Mouse (Mus musculus): ENCODE measurements around the gene Hand2.

GRCm38 (mm10) chr8:57361003-57361805 lies 40.4 kb downstream of the Hand2 start:
- TF ChIP-seq POLR2A (IDR thresholded peaks at IDR 0.05; ENCODE audit: borderline replicate concordance, extremely low read depth, insufficient read depth, insufficient read length, poor library complexity, severe bottlenecking) (no peak), CTCF (IDR thresholded peaks at IDR 0.05; ENCODE audit: borderline replicate concordance, extremely low read depth, insufficient read depth, insufficient read length) (no peak)
